Mouse (Mus musculus) limb, embryonic 13.5 days (tissue): ENCODE measurements at regions not wholly inside any gene's neighbourhood (a gene's known extent, or its start where the extent isn't known, plus 50 kb on each side); places are given as distances from the start of the nearest gene placed in this dataset.

Experiments
- ATAC-seq: fragments of 200-750 bp; cut with Nextera tagmentation; 2 replicates; pipeline ENCODE4 v1.8.0; 2017; ENCODE audit warnings: low read depth, moderate number of reproducible peaks, moderate TSS enrichment; ENCODE audit not compliant: low FRiP score
- H3K27ac ChIP-seq: fragments of 300-500 bp; sonication (generic); 2 replicates; pipeline ENCODE4 v1.5.1; 2015; ENCODE audit warnings: inconsistent platforms, mild to moderate bottlenecking, moderate library complexity
- H3K27me3 ChIP-seq: fragments of 300-500 bp; sonication (generic); 2 replicates; pipeline ENCODE4 v1.6.1; 2015; ENCODE audit warnings: mild to moderate bottlenecking, inconsistent platforms
- H3K36me3 ChIP-seq: fragments of 300-500 bp; sonication (generic); 2 replicates; pipeline ENCODE4 v1.6.1; 2015; ENCODE audit warnings: inconsistent platforms, mild to moderate bottlenecking, moderate library complexity
- H3K4me1 ChIP-seq: fragments of 300-500 bp; sonication (generic); 2 replicates; pipeline ENCODE4 v1.6.1; 2015; ENCODE audit warnings: inconsistent platforms
- H3K4me2 ChIP-seq: fragments of 300-500 bp; sonication (generic); replicated peaks from 2 replicates; pipeline ENCODE4 v1.6.1; 2015; ENCODE audit warnings: inconsistent platforms, mild to moderate bottlenecking, moderate library complexity
- H3K4me3 ChIP-seq: fragments of 300-500 bp; sonication (generic); 2 replicates; pipeline ENCODE4 v1.5.1; 2015; ENCODE audit warnings: moderate library complexity, mild to moderate bottlenecking, inconsistent platforms
- H3K9ac ChIP-seq: fragments of 300-500 bp; sonication (generic); 2 replicates; pipeline ENCODE4 v1.6.1; 2015; ENCODE audit warnings: mild to moderate bottlenecking, inconsistent platforms
- H3K9me3 ChIP-seq: fragments of 300-500 bp; sonication (generic); 2 replicates; pipeline ENCODE4 v1.6.1; 2016; ENCODE audit warnings: inconsistent platforms
- WGBS: fragments of 180-500 bp; shearing (Covaris S2); methylation state at CpG from one replicate; pipeline ENCODE4 v1.1.7; 2015; 5-methylcytosine and 5-hydroxymethylcytosine counted together

- no peak overlapping the region for H3K4me2 ChIP-seq
- no peaks in the 10 kb centered on the region for H3K9me3 ChIP-seq
- 43% methylated on average over 5 of the region's 5 CpGs for WGBS
- H3K27ac ChIP-seq, result peak overlapping the region; percentile 87; the same call in 1 of the 2 replicates
- H3K4me1 ChIP-seq, result peaks cover 61% of the 10 kb centered on the region
- no peak overlapping the region for H3K4me3 ChIP-seq
- no peak for ATAC-seq
- no peaks in the 10 kb centered on the region for H3K36me3 ChIP-seq
- no peaks in the 10 kb centered on the region for H3K27me3 ChIP-seq
- H3K9ac ChIP-seq, result no peak overlapping the region
These were observed 205.2 kb downstream of the Zfp36l1 start for GRCm38 (mm10) chr12:79907583-79907982.

GRCm38 (mm10) chr12:79906738-79907365, 206.0 kb downstream of the Zfp36l1 start:
- Histone ChIP-seq H3K27me3 (no peaks in the 10 kb centered on the region), H3K4me3 (no peak overlapping the region), H3K9ac (no peak overlapping the region), H3K4me1 (peaks cover 67% of the 10 kb centered on the region), H3K4me2 (no peak overlapping the region), H3K9me3 (no peaks in the 10 kb centered on the region), H3K36me3 (no peaks in the 10 kb centered on the region), H3K27ac (peak overlapping the region; percentile 87)
- 71% methylated on average over 10 of the region's 10 CpGs for WGBS
- no peak for ATAC-seq

- H3K4me1 ChIP-seq, result peaks cover 59% of the 10 kb centered on the region
- H3K9me3 ChIP-seq, result no peaks in the 10 kb centered on the region
- 23% methylated on average over 10 of the region's 10 CpGs for WGBS
- no peaks in the 10 kb centered on the region for H3K36me3 ChIP-seq
- ATAC-seq, result peak; percentile 86
- H3K27me3 ChIP-seq, result no peaks in the 10 kb centered on the region
- peak overlapping the region; percentile 87 for H3K27ac ChIP-seq
- H3K4me3 ChIP-seq, result no peak overlapping the region
- H3K4me2 ChIP-seq, result no peak overlapping the region
- H3K9ac ChIP-seq, result 0 out of 2 replicates have a peak overlapping the region, but pooled peaks have one; percentile 32
These were observed 206.7 kb downstream of the Zfp36l1 start for GRCm38 (mm10) chr12:79905828-79906737.

GRCm38 (mm10) chr12:79904913-79905549, 207.8 kb downstream of the Zfp36l1 start:
- H3K9me3 ChIP-seq, result no peaks in the 10 kb centered on the region
- H3K9ac ChIP-seq, result no peak overlapping the region
- 51% methylated on average over 2 of the region's 2 CpGs for WGBS
- H3K4me2 ChIP-seq, result no peak overlapping the region
- H3K4me1 ChIP-seq, result peaks cover 55% of the 10 kb centered on the region
- H3K4me3 ChIP-seq, result no peak overlapping the region
- H3K27ac ChIP-seq, result peak overlapping the region; percentile 87
- no peaks in the 10 kb centered on the region for H3K27me3 ChIP-seq
- no peak for ATAC-seq
- H3K36me3 ChIP-seq, result no peaks in the 10 kb centered on the region

GRCm38 (mm10) chr12:79902761-79903160, 210.1 kb downstream of the Zfp36l1 start:
- H3K4me3 ChIP-seq, result no peak overlapping the region
- no peak overlapping the region for H3K4me2 ChIP-seq
- H3K4me1 ChIP-seq, result peaks cover 68% of the 10 kb centered on the region
- H3K9ac ChIP-seq, result no peak overlapping the region
- WGBS, result 65% methylated on average over 7 of the region's 7 CpGs
- no peaks in the 10 kb centered on the region for H3K27me3 ChIP-seq
- peaks cover 5% of the 10 kb centered on the region; the same call in 1 of the 2 replicates for H3K9me3 ChIP-seq
- peak overlapping the region; percentile 40; the same call in 1 of the 2 replicates for H3K27ac ChIP-seq
- no peaks in the 10 kb centered on the region for H3K36me3 ChIP-seq
- no peak for ATAC-seq

- 65% methylated on average over 7 of the region's 7 CpGs for WGBS
- peak overlapping the region; percentile 40; the same call in 1 of the 2 replicates for H3K27ac ChIP-seq
- H3K4me2 ChIP-seq, result no peak overlapping the region
- no peak for ATAC-seq
- H3K36me3 ChIP-seq, result no peaks in the 10 kb centered on the region
- no peaks in the 10 kb centered on the region for H3K27me3 ChIP-seq
- no peak overlapping the region for H3K4me3 ChIP-seq
- peaks cover 5% of the 10 kb centered on the region; the same call in 1 of the 2 replicates for H3K9me3 ChIP-seq
- H3K4me1 ChIP-seq, result peaks cover 67% of the 10 kb centered on the region
- H3K9ac ChIP-seq, result no peak overlapping the region
These were observed 210.7 kb downstream of the Zfp36l1 start for GRCm38 (mm10) chr12:79902163-79902562.

- H3K9me3 ChIP-seq, result peaks cover 5% of the 10 kb centered on the region; the same call in 1 of the 2 replicates
- 7% methylated on average over 12 of the region's 12 CpGs for WGBS
- H3K4me2 ChIP-seq, result peak overlapping the region; percentile 7; the same call in 1 of the 2 replicates
- H3K36me3 ChIP-seq, result no peaks in the 10 kb centered on the region
- peak overlapping the region; percentile 61; the same call in 1 of the 2 replicates for H3K27ac ChIP-seq
- no peak overlapping the region for H3K4me3 ChIP-seq
- H3K4me1 ChIP-seq, result peaks cover 56% of the 10 kb centered on the region
- H3K9ac ChIP-seq, result peak overlapping the region; percentile 25
- ATAC-seq, result no peak
- H3K27me3 ChIP-seq, result no peaks in the 10 kb centered on the region
These were observed 214.4 kb downstream of the Zfp36l1 start for GRCm38 (mm10) chr12:79898198-79898930.

- no peaks in the 10 kb centered on the region for H3K27me3 ChIP-seq
- H3K27ac ChIP-seq, result peak overlapping the region; percentile 59
- H3K4me1 ChIP-seq, result peaks cover 45% of the 10 kb centered on the region
- H3K4me3 ChIP-seq, result no peak overlapping the region
- WGBS, result 18% methylated on average over 6 of the region's 6 CpGs
- ATAC-seq, result no peak; the same call in 1 of the 2 replicates
- peaks cover 5% of the 10 kb centered on the region; the same call in 1 of the 2 replicates for H3K9me3 ChIP-seq
- no peaks in the 10 kb centered on the region for H3K36me3 ChIP-seq
- no peak overlapping the region for H3K4me2 ChIP-seq
- no peak overlapping the region for H3K9ac ChIP-seq
These were observed 216.8 kb downstream of the Zfp36l1 start for GRCm38 (mm10) chr12:79895975-79896374.

- Histone ChIP-seq H3K4me1 (peaks cover 52% of the 10 kb centered on the region), H3K9me3 (peaks cover 5% of the 10 kb centered on the region; the same call in 1 of the 2 replicates), H3K27ac (no peak overlapping the region), H3K4me3 (no peak overlapping the region), H3K27me3 (no peaks in the 10 kb centered on the region), H3K9ac (no peak overlapping the region), H3K36me3 (no peaks in the 10 kb centered on the region), H3K4me2 (no peak overlapping the region)
- 27% methylated on average over 7 of the region's 7 CpGs for WGBS
- ATAC-seq, result no peak
These were observed 217.5 kb downstream of the Zfp36l1 start for GRCm38 (mm10) chr12:79895324-79895723.

- Histone ChIP-seq H3K9ac (no peak overlapping the region), H3K36me3 (no peaks in the 10 kb centered on the region), H3K4me1 (peaks cover 49% of the 10 kb centered on the region), H3K4me3 (no peak overlapping the region), H3K9me3 (no peaks in the 10 kb centered on the region), H3K4me2 (no peak overlapping the region), H3K27ac (no peak overlapping the region), H3K27me3 (no peaks in the 10 kb centered on the region)
- WGBS, result 88% methylated on average over 8 of the region's 8 CpGs
- no peak for ATAC-seq
These were observed 219.9 kb downstream of the Zfp36l1 start for GRCm38 (mm10) chr12:79892871-79893270.

GRCm38 (mm10) chr12:79891942-79892341, 220.9 kb downstream of the Zfp36l1 start:
- no peaks in the 10 kb centered on the region for H3K36me3 ChIP-seq
- H3K4me1 ChIP-seq, result peaks cover 52% of the 10 kb centered on the region
- WGBS, result 59% methylated on average over 4 of the region's 4 CpGs

More at GRCm38 (mm10) chr12:79891942-79892341, 220.9 kb downstream of the Zfp36l1 start:
- no peak overlapping the region for H3K27ac ChIP-seq
- no peak for ATAC-seq
- H3K4me2 ChIP-seq, result no peak overlapping the region
- no peaks in the 10 kb centered on the region for H3K27me3 ChIP-seq
- H3K9me3 ChIP-seq, result no peaks in the 10 kb centered on the region
- H3K9ac ChIP-seq, result no peak overlapping the region
- H3K4me3 ChIP-seq, result no peak overlapping the region
